Mouse (Mus musculus) liver, postnatal 0 days (tissue): ENCODE data around the gene Dkk3. TPM values are rescaled to one million over a fixed set of nuclear protein-coding genes. Genes with fewer than 3 reads are reported as not detected.

ENCODE experiments used
- ATAC-seq: fragments of 200-750 bp; cut with Nextera tagmentation; 2 replicates; pipeline ENCODE4 v1.8.0; 2017; ENCODE audit warnings: mild to moderate bottlenecking, moderate library complexity
- DNase-seq: peaks from one replicate; pipeline ENCODE4 v3.0.0-alpha.2; 2016
- H3K27ac ChIP-seq: fragments of 300-500 bp; sonication (generic); 2 replicates; pipeline ENCODE4 v1.5.1; 2014; ENCODE audit warnings: antibody characterized with exemption, moderate library complexity, mild to moderate bottlenecking, low read depth
- H3K27me3 ChIP-seq: fragments of 300-500 bp; sonication (generic); 2 replicates; pipeline ENCODE4 v1.6.1; 2014; ENCODE audit warnings: low read length, control low read depth, mixed read lengths; ENCODE audit not compliant: insufficient read depth
- H3K36me3 ChIP-seq: fragments of 300-500 bp; sonication (generic); replicated peaks from 2 replicates; pipeline ENCODE4 v1.6.1; 2014; ENCODE audit warnings: mild to moderate bottlenecking, control low read depth, low read length, moderate library complexity, mixed read lengths; ENCODE audit not compliant: insufficient read depth
- H3K4me1 ChIP-seq: fragments of 300-500 bp; sonication (generic); 2 replicates; pipeline ENCODE4 v1.6.1; 2014; ENCODE audit warnings: antibody characterized with exemption, mild to moderate bottlenecking, control low read depth; ENCODE audit not compliant: insufficient read depth
- H3K4me2 ChIP-seq: fragments of 300-500 bp; sonication (generic); 2 replicates; pipeline ENCODE4 v1.6.1; 2014; ENCODE audit warnings: low read depth, mild to moderate bottlenecking, low read length, moderate library complexity, mixed read lengths
- H3K4me3 ChIP-seq: fragments of 300-500 bp; sonication (generic); 2 replicates; pipeline ENCODE4 v1.5.1; 2014; ENCODE audit warnings: low read depth, low read length
- H3K9ac ChIP-seq: fragments of 300-500 bp; sonication (generic); replicated peaks from 2 replicates; pipeline ENCODE4 v1.6.1; 2014; ENCODE audit warnings: mild to moderate bottlenecking, moderate library complexity
- H3K9me3 ChIP-seq: fragments of 300-500 bp; sonication (generic); 2 replicates; pipeline ENCODE4 v1.6.1; 2016; ENCODE audit warnings: mild to moderate bottlenecking, control low read depth, low read length, mixed read lengths
- CTCF ChIP-seq: sonication (generic); IDR thresholded peaks from 2 replicates; pipeline ENCODE4 v1.5.1; 2016; ENCODE audit warnings: antibody characterized with exemption, low read depth
- EP300 ChIP-seq: IDR thresholded peaks from 2 replicates; pipeline ENCODE4 v1.6.1; 2016; ENCODE audit warnings: antibody characterized with exemption, low read depth, mild to moderate bottlenecking
- WGBS: fragments of 180-500 bp; shearing (Covaris S2); extraction: QIAGEN DNeasy Blood & Tissue Kit; methylation state at CpG from one replicate; pipeline ENCODE4 v1.1.7; 2014; ENCODE audit not compliant: insufficient replicate concordance; 5-methylcytosine and 5-hydroxymethylcytosine counted together
- polyA plus RNA-seq: library from polyadenylated mRNA; unstranded; fragments of >200 nt; fragmentation: Nextera tagmentation; extraction: Ambion mirVana; gene quantifications from 2 replicates; pipeline ENCODE4 v1.2.1, GENCODE M21; 2015

Gene Dkk3
- polyA plus RNA-seq, 1 experiment from 2014 or later, result 1.7 TPM

DNA sequence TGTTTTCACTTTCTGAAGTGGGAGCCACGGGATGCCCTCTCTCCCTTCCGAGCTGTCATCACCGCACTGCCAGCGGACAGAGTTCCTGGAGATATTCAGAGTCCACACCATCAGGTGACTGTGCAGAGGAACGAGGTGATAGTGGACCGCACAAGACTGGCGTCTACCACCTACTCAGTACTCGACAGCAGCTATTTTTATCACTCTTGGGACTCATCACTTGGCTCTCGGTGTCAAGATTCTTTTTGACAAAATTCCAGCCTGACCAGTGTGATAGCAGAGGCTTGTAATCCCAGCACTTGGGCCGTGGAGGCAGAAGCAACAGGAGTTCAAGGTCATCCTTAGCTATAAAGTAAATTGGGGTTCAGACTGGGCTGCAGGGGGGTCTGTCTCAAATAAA is 9.7 kb downstream of the Dkk3 start:
- 69% methylated on average over 10 of the region's 10 CpGs for WGBS
- Histone ChIP-seq H3K4me3 (no peak overlapping the region), H3K4me2 (no peak overlapping the region), H3K27ac (no peak overlapping the region), H3K9me3 (no peaks in the 10 kb centered on the region), H3K36me3 (no peaks in the 10 kb centered on the region), H3K27me3 (no peaks in the 10 kb centered on the region), H3K4me1 (no peaks in the 10 kb centered on the region), H3K9ac (no peak overlapping the region)
- DNase-seq (no peak), ATAC-seq (no peak)
- TF ChIP-seq CTCF (no peak), EP300 (no peak)

DNA sequence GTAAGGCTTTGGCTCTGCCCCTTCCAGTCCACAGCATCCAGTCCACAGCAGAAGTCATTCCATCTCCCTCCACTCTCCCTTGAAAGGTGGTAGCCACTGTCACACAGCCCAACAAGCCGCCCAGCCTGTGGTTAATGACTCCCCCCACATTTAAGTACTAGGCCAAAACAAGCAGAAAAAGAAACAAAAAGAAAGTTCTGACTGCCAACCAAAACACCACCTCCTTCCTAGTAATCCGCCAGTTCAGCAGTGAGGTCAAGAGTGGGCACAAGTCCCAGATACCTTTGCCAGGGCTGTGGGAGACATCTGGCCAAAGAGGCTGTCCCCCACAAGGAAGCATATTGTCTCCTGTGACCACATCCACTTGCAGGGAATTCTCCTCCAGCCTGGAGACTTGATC is 10.9 kb downstream of the Dkk3 start:
- no peaks in the 10 kb centered on the region for H3K27me3 ChIP-seq
- 72% methylated on average over 2 of the region's 2 CpGs for WGBS
- H3K9me3 ChIP-seq, result no peaks in the 10 kb centered on the region
- H3K4me3 ChIP-seq, result no peak overlapping the region
- H3K27ac ChIP-seq, result no peak overlapping the region
- DNase-seq (no peak), ATAC-seq (no peak)
- H3K4me1 ChIP-seq, result no peaks in the 10 kb centered on the region; the same call in 1 of the 2 replicates
- no peaks in the 10 kb centered on the region for H3K36me3 ChIP-seq
- no peak for TF ChIP-seq EP300
- TF ChIP-seq CTCF, result no peak
- H3K9ac ChIP-seq, result no peak overlapping the region
- no peak overlapping the region for H3K4me2 ChIP-seq

DNA sequence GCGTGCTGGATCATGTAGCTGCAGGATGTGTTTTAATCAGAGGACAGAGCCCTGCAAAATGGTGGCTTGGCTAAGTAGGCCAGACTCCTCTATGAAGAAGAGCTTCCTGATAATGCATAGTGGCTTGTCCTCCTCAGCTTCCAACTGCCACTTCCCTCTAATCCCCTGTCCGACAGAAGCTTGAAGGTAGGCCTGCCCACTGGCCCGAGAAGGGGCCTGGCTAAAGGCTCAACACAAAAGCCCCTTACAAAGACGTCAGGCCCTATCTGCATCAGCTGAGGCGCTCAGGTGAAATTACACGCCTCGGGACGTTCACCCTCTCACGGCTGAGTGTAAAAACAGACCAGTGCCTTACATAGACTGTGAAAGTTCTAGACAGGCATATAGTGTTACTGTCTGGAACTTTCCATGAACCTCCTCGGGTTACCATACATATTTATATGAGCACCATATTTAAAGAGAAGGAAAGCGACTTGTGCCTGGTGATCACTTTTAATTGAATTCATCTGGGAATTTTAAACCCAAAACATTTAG is 14.1 kb downstream of the Dkk3 start:
- DNase-seq, result no peak
- Histone ChIP-seq H3K9me3 (no peaks in the 10 kb centered on the region), H3K27ac (no peak overlapping the region), H3K4me3 (no peak overlapping the region), H3K9ac (no peak overlapping the region), H3K4me2 (no peak overlapping the region), H3K27me3 (no peaks in the 10 kb centered on the region), H3K4me1 (no peaks in the 10 kb centered on the region; the same call in 1 of the 2 replicates), H3K36me3 (no peaks in the 10 kb centered on the region)
- 80% methylated on average over 11 of the region's 11 CpGs for WGBS
- TF ChIP-seq CTCF (no peak), EP300 (no peak)
- no peak for ATAC-seq

DNA sequence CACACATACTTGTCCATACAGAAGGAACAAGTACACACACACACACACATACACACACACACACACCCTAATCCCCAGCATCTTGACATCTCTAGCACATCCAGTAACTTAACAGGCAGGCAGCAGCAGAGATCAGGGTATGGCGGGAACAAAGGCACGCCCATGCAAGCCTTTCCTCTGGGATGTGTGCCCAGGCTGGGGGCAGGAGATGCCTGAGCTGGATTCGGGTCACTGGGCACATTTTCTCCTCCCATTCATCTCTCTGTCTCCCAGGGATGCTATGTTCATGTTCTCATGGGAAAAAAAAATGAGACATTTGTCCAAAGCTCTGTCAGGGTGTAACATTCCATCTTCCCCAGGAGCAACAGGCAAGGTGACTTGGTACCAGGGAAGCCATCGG is 14.9 kb downstream of the Dkk3 start:
- no peak overlapping the region for H3K4me3 ChIP-seq
- no peaks in the 10 kb centered on the region for H3K27me3 ChIP-seq
- no peak for TF ChIP-seq EP300
- TF ChIP-seq CTCF, result no peak
- no peak for ATAC-seq
- H3K36me3 ChIP-seq, result no peaks in the 10 kb centered on the region
- no peak overlapping the region for H3K9ac ChIP-seq
- no peak for DNase-seq
- H3K9me3 ChIP-seq, result no peaks in the 10 kb centered on the region
- 81% methylated on average over 4 of the region's 4 CpGs for WGBS
- no peak overlapping the region for H3K4me2 ChIP-seq
- no peak overlapping the region for H3K27ac ChIP-seq
- no peaks in the 10 kb centered on the region; the same call in 1 of the 2 replicates for H3K4me1 ChIP-seq

- no peak for ATAC-seq
- TF ChIP-seq EP300 (no peak), CTCF (no peak)
- H3K9me3 ChIP-seq, result no peaks in the 10 kb centered on the region
- no peak overlapping the region for H3K4me2 ChIP-seq
- H3K4me3 ChIP-seq, result no peak overlapping the region
- no peak overlapping the region for H3K9ac ChIP-seq
- no peak overlapping the region for H3K27ac ChIP-seq
- H3K27me3 ChIP-seq, result no peaks in the 10 kb centered on the region
- no peaks in the 10 kb centered on the region for H3K36me3 ChIP-seq
- no peak for DNase-seq
- WGBS, result 45% methylated on average over 7 of the region's 7 CpGs
- H3K4me1 ChIP-seq, result no peaks in the 10 kb centered on the region; the same call in 1 of the 2 replicates
These were observed 15.8 kb downstream of the Dkk3 start for GRCm38 (mm10) chr7:112143090-112143500.

GRCm38 (mm10) chr7:112142616-112143015 is 16.2 kb downstream of the Dkk3 start:
- ATAC-seq (no peak), DNase-seq (no peak)
- 73% methylated on average over 3 of the region's 3 CpGs for WGBS
- Histone ChIP-seq H3K27me3 (no peaks in the 10 kb centered on the region), H3K9me3 (no peaks in the 10 kb centered on the region), H3K27ac (no peak overlapping the region), H3K9ac (no peak overlapping the region), H3K36me3 (no peaks in the 10 kb centered on the region), H3K4me2 (no peak overlapping the region), H3K4me1 (no peaks in the 10 kb centered on the region; the same call in 1 of the 2 replicates), H3K4me3 (no peak overlapping the region)
- TF ChIP-seq CTCF (no peak), EP300 (no peak)
